In genomic region chr1:82544419-82545185, GRCm38 (mm10) we compare ENCODE assay signal across 17 mouse cellular contexts. TPM values are rescaled to one million over a fixed set of nuclear protein-coding genes. Genes with fewer than 3 reads are reported as not detected.
DNase-seq lines count a peak whose midpoint lies in the region; ATAC-seq and TF ChIP-seq lines count a peak whose summit lies in the region.
"Had no signal": no experiment of that assay in that cellular context is flagged by ENCODE, and none has a peak within 500 bp of the region (broad histone marks: within the 10 kb centered on the region; RNA-seq: fewer than 3 reads in every experiment).

No protein-coding gene starts in this region.

- H3K4me1 ChIP-seq in forebrain, embryonic 16.5 days (replicated peaks; ENCODE audit: control insufficient read depth, insufficient read depth, low read length): 0 out of 2 replicates have a peak, but pooled peaks cover 5% of the 10 kb centered on the region
- H3K4me1 ChIP-seq: limb, embryonic 15.5 days had no signal

- WGBS in forebrain, embryonic 16.5 days: 30% methylated on average over 6 of the region's 6 CpGs

- DNase-seq in kidney, adult 9 months: peak; percentile 23
- DNase-seq in kidney, adult 11 months: no peak
- DNase-seq in brain, embryonic 14.5 days (ENCODE audit: low read depth): peak; percentile 87
- peak; percentile 30 for DNase-seq in mesoderm, embryonic 11.5 days (ENCODE audit: low read depth, low spot score)
- DNase-seq in adrenal gland, adult (ENCODE audit: inconsistent age in 2 of 2, low spot score in 1 of 2): no peak
- DNase-seq in frontal cortex, postnatal 14 days (ENCODE audit: low spot score in 2 of 2): no peak
- DNase-seq: adrenal gland, postnatal 14 days; cerebellum, postnatal 10 days; gastrocnemius, postnatal 10 days; heart, postnatal 10 days; liver, postnatal 0 days; lung, postnatal 4 days had no signal

- no peak overlapping the region for H3K9ac ChIP-seq in forebrain, embryonic 16.5 days (replicated peaks; ENCODE audit: low read depth, low read length)
- H3K9ac ChIP-seq: limb, embryonic 15.5 days; liver, postnatal 0 days; midbrain, embryonic 12.5 days had no signal

- H3K36me3 ChIP-seq in forebrain, embryonic 16.5 days (ENCODE audit: control insufficient read depth, insufficient read depth): no peaks in the 10 kb centered on the region
- H3K36me3 ChIP-seq: G1E; limb, embryonic 15.5 days; midbrain, embryonic 12.5 days had no signal

- 0 out of 2 replicates have a peak, but pooled peaks have one; percentile 52 for ATAC-seq in forebrain, embryonic 16.5 days
- ATAC-seq: liver, postnatal 0 days had no signal

- H3K4me2 ChIP-seq in forebrain, embryonic 16.5 days (ENCODE audit: low read length): no peak overlapping the region
- H3K4me2 ChIP-seq: limb, embryonic 15.5 days; midbrain, embryonic 12.5 days had no signal

- no peak overlapping the region for H3K4me3 ChIP-seq in forebrain, embryonic 16.5 days (replicated peaks; ENCODE audit: low read length)
- H3K4me3 ChIP-seq: layer of hippocampus, adult 2 months; limb, embryonic 15.5 days; midbrain, embryonic 12.5 days had no signal

- no peak for TF ChIP-seq POLR2A in brain, embryonic 14.5 days (IDR thresholded peaks at IDR 0.05; ENCODE audit: borderline replicate concordance, extremely low read depth, insufficient read depth, insufficient read length, poor library complexity, severe bottlenecking)

- H3K27me3 ChIP-seq in forebrain, embryonic 16.5 days (replicated peaks; ENCODE audit: control insufficient read depth, insufficient read depth, low read length): no peaks in the 10 kb centered on the region
- H3K27me3 ChIP-seq: limb, embryonic 15.5 days; midbrain, embryonic 12.5 days had no signal

- TF ChIP-seq CTCF in brain, embryonic 14.5 days (IDR thresholded peaks at IDR 0.05; ENCODE audit: borderline replicate concordance, extremely low read depth, insufficient read depth, insufficient read length): no peak

- H3K9me3 ChIP-seq in forebrain, embryonic 16.5 days (ENCODE audit: control insufficient read depth, low read length): no peaks in the 10 kb centered on the region
- H3K9me3 ChIP-seq: G1E; limb, embryonic 15.5 days; midbrain, embryonic 12.5 days had no signal

- H3K27ac ChIP-seq in forebrain, embryonic 16.5 days (ENCODE audit: low read length): no peak overlapping the region
- H3K27ac ChIP-seq: layer of hippocampus, adult 2 months; limb, embryonic 15.5 days; midbrain, embryonic 12.5 days had no signal

RNA-seq across cellular contexts. Expression of gene Col4a4, which starts 42.0 kb away (rescaled TPM):
- polyA plus RNA-seq in brain, embryonic 14.5 days (2012; rRNA removed): 0.34 TPM in 2 replicates
- polyA plus RNA-seq in forebrain, embryonic 16.5 days (2015; fragmentation: Nextera tagmentation; extraction: Ambion mirVana): 0.25 and 0.29 TPM in 2 replicates
- polyA plus RNA-seq: G1E had no signal

RNA-seq across cellular contexts. Expression of gene Col4a3, which starts 42.1 kb away (rescaled TPM):
- 0.14 and 0.25 TPM in 2 replicates for polyA plus RNA-seq in brain, embryonic 14.5 days (2012; rRNA removed)
- 0.24 and 0.51 TPM in 2 replicates for polyA plus RNA-seq in forebrain, embryonic 16.5 days (2015; fragmentation: Nextera tagmentation; extraction: Ambion mirVana)

Comparison
In these comparisons a context has a peak if more than half of its experiments do, and no peak if none do; other contexts are left out.
1. DNase-seq: peak in kidney, adult 9 months (single experiment), brain, embryonic 14.5 days (single experiment) and mesoderm, embryonic 11.5 days (single experiment); none in kidney, adult 11 months (single experiment), adrenal gland, adult (0 of 2) and frontal cortex, postnatal 14 days (0 of 2).